Mouse (Mus musculus) G1E (cell line): Measurements from ENCODE around the gene Zfp174.

ENCODE experiments used
- CTCF ChIP-seq: IDR thresholded peaks from 2 replicates; pipeline ENCODE4 v1.5.1; 2012; ENCODE audit warnings: low read depth, low read length, inconsistent platforms, mixed read lengths
- GATA1 ChIP-seq: IDR thresholded peaks from 2 replicates; pipeline ENCODE4 v1.6.1; 2012; ENCODE audit warnings: borderline replicate concordance, low read length, inconsistent platforms, mixed read lengths
- GATA2 ChIP-seq: IDR thresholded peaks from 2 replicates; pipeline ENCODE4 v1.6.1; 2012; ENCODE audit warnings: low read depth, low read length, inconsistent platforms, borderline replicate concordance
- POLR2AphosphoS5 ChIP-seq: IDR thresholded peaks from 2 replicates; pipeline ENCODE4 v1.6.1; 2012; ENCODE audit warnings: low read depth, low read length, inconsistent platforms; ENCODE audit not compliant: insufficient replicate concordance
- TAL1 ChIP-seq: conservative IDR thresholded peaks from 2 replicates; pipeline ENCODE4 v1.6.1; 2012; ENCODE audit warnings: low read depth, low read length, inconsistent platforms, mixed read lengths

GRCm38 (mm10) chr16:3893739-3894138, 46.7 kb downstream of the Zfp174 start:
- no peak for TF ChIP-seq CTCF
- no peak for TF ChIP-seq TAL1
- no peak for TF ChIP-seq GATA1
- TF ChIP-seq POLR2AphosphoS5, result no peak
- TF ChIP-seq GATA2, result no peak
